Mouse (Mus musculus): ENCODE results near the gene Fryl.

- TF ChIP-seq CTCF (IDR thresholded peaks at IDR 0.05; ENCODE audit: borderline replicate concordance, control insufficient read depth, extremely low read depth, insufficient read depth, low read length, poor library complexity): no peak
- no peak for TF ChIP-seq POLR2A (IDR thresholded peaks at IDR 0.05; ENCODE audit: control insufficient read depth, extremely low read depth, insufficient read depth, low read length, poor library complexity)
These were observed 71.0 kb downstream of the Fryl start for GRCm38 (mm10) chr5:73185424-73185823.
